Mouse (Mus musculus): ENCODE data around the gene Macrod2. TPM values are rescaled to one million over a fixed set of nuclear protein-coding genes. Genes with fewer than 3 reads are reported as not detected.

Macrod2 gene
- polyA plus RNA-seq, 1 experiment = not detected

- Histone ChIP-seq H3K4me1 (ENCODE audit: control insufficient read depth, insufficient read depth, low read length) (no peaks in the 10 kb centered on the region), H3K4me3 (ENCODE audit: insufficient read depth, low read depth, low read length) (no peak overlapping the region), H3K27ac (ENCODE audit: insufficient read depth, low read depth, low read length) (no peak overlapping the region)
- TF ChIP-seq POLR2A (IDR thresholded peaks at IDR 0.05; ENCODE audit: insufficient read depth, low read depth, low read length) (no peak), CTCF (IDR thresholded peaks at IDR 0.05; ENCODE audit: insufficient read depth, low read depth, low read length) (no peak)
- WGBS = 43% methylated on average over 4 of the region's 4 CpGs
Observed at GRCm38 (mm10) chr2:141522081-141522480, 1127.0 kb downstream of the Macrod2 start.

- H3K4me3 ChIP-seq (ENCODE audit: insufficient read depth, low read depth, low read length) = no peak overlapping the region
- no peak overlapping the region for H3K27ac ChIP-seq (ENCODE audit: insufficient read depth, low read depth, low read length)
- no peaks in the 10 kb centered on the region for H3K4me1 ChIP-seq (ENCODE audit: control insufficient read depth, insufficient read depth, low read length)
- TF ChIP-seq CTCF (IDR thresholded peaks at IDR 0.05; ENCODE audit: insufficient read depth, low read depth, low read length) (no peak), POLR2A (IDR thresholded peaks at IDR 0.05; ENCODE audit: insufficient read depth, low read depth, low read length) (no peak)
Observed at GRCm38 (mm10) chr2:141545877-141546276, 1150.8 kb downstream of the Macrod2 start.

- H3K4me3 ChIP-seq (ENCODE audit: insufficient read depth, low read depth, low read length) = no peak overlapping the region
- TF ChIP-seq POLR2A (IDR thresholded peaks at IDR 0.05; ENCODE audit: insufficient read depth, low read depth, low read length) (no peak), CTCF (IDR thresholded peaks at IDR 0.05; ENCODE audit: insufficient read depth, low read depth, low read length) (no peak)
- no peaks in the 10 kb centered on the region for H3K4me1 ChIP-seq (ENCODE audit: control insufficient read depth, insufficient read depth, low read length)
- 94% methylated on average over 1 of the region's 1 CpGs for WGBS
- H3K27ac ChIP-seq (ENCODE audit: insufficient read depth, low read depth, low read length) = no peak overlapping the region
Observed at GRCm38 (mm10) chr2:141551701-141552100, 1156.6 kb downstream of the Macrod2 start.

GRCm38 (mm10) chr2:141556747-141557146 lies 1161.6 kb downstream of the Macrod2 start:
- WGBS = 84% methylated on average over 2 of the region's 2 CpGs

GRCm38 (mm10) chr2:141558242-141558827 lies 1163.2 kb downstream of the Macrod2 start:
- TF ChIP-seq POLR2A (IDR thresholded peaks at IDR 0.05; ENCODE audit: insufficient read depth, low read depth, low read length) (no peak), CTCF (IDR thresholded peaks at IDR 0.05; ENCODE audit: insufficient read depth, low read depth, low read length) (no peak)
- WGBS = 97% methylated on average over 1 of the region's 1 CpGs
- no peaks in the 10 kb centered on the region for H3K4me1 ChIP-seq (ENCODE audit: control insufficient read depth, insufficient read depth, low read length)
- no peak overlapping the region for H3K27ac ChIP-seq (ENCODE audit: insufficient read depth, low read depth, low read length)
- H3K4me3 ChIP-seq (ENCODE audit: insufficient read depth, low read depth, low read length) = no peak overlapping the region

More at GRCm38 (mm10) chr2:141556747-141557146, 1161.6 kb downstream of the Macrod2 start:
- Histone ChIP-seq H3K4me1 (ENCODE audit: control insufficient read depth, insufficient read depth, low read length) (no peaks in the 10 kb centered on the region), H3K4me3 (ENCODE audit: insufficient read depth, low read depth, low read length) (no peak overlapping the region), H3K27ac (ENCODE audit: insufficient read depth, low read depth, low read length) (no peak overlapping the region)
- TF ChIP-seq POLR2A (IDR thresholded peaks at IDR 0.05; ENCODE audit: insufficient read depth, low read depth, low read length) = no peak
- TF ChIP-seq CTCF (IDR thresholded peaks at IDR 0.05; ENCODE audit: insufficient read depth, low read depth, low read length) = no peak

GRCm38 (mm10) chr2:141565986-141566385 lies 1170.9 kb downstream of the Macrod2 start:
- Histone ChIP-seq H3K4me1 (ENCODE audit: control insufficient read depth, insufficient read depth, low read length) (no peaks in the 10 kb centered on the region), H3K4me3 (ENCODE audit: insufficient read depth, low read depth, low read length) (no peak overlapping the region), H3K27ac (ENCODE audit: insufficient read depth, low read depth, low read length) (no peak overlapping the region)
- WGBS = 71% methylated on average over 3 of the region's 3 CpGs
- TF ChIP-seq CTCF (IDR thresholded peaks at IDR 0.05; ENCODE audit: insufficient read depth, low read depth, low read length) (no peak), POLR2A (IDR thresholded peaks at IDR 0.05; ENCODE audit: insufficient read depth, low read depth, low read length) (no peak)

GRCm38 (mm10) chr2:141571360-141571759 lies 1176.3 kb downstream of the Macrod2 start:
- H3K27ac ChIP-seq (ENCODE audit: insufficient read depth, low read depth, low read length) = no peak overlapping the region
- TF ChIP-seq POLR2A (IDR thresholded peaks at IDR 0.05; ENCODE audit: insufficient read depth, low read depth, low read length) (no peak), CTCF (IDR thresholded peaks at IDR 0.05; ENCODE audit: insufficient read depth, low read depth, low read length) (no peak)
- 78% methylated on average over 3 of the region's 3 CpGs for WGBS
- no peak overlapping the region for H3K4me3 ChIP-seq (ENCODE audit: insufficient read depth, low read depth, low read length)
- H3K4me1 ChIP-seq (ENCODE audit: control insufficient read depth, insufficient read depth, low read length) = no peaks in the 10 kb centered on the region

GRCm38 (mm10) chr2:141578206-141578605 lies 1183.1 kb downstream of the Macrod2 start:
- no peaks in the 10 kb centered on the region for H3K4me1 ChIP-seq (ENCODE audit: control insufficient read depth, insufficient read depth, low read length)
- no peak for TF ChIP-seq POLR2A (IDR thresholded peaks at IDR 0.05; ENCODE audit: insufficient read depth, low read depth, low read length)
- no peak for TF ChIP-seq CTCF (IDR thresholded peaks at IDR 0.05; ENCODE audit: insufficient read depth, low read depth, low read length)
- no peak overlapping the region for H3K27ac ChIP-seq (ENCODE audit: insufficient read depth, low read depth, low read length)
- H3K4me3 ChIP-seq (ENCODE audit: insufficient read depth, low read depth, low read length) = no peak overlapping the region

GRCm38 (mm10) chr2:141582431-141582830 lies 1187.3 kb downstream of the Macrod2 start:
- H3K4me1 ChIP-seq (ENCODE audit: control insufficient read depth, insufficient read depth, low read length) = no peaks in the 10 kb centered on the region
- H3K4me3 ChIP-seq (ENCODE audit: insufficient read depth, low read depth, low read length) = no peak overlapping the region
- TF ChIP-seq POLR2A (IDR thresholded peaks at IDR 0.05; ENCODE audit: insufficient read depth, low read depth, low read length) (no peak), CTCF (IDR thresholded peaks at IDR 0.05; ENCODE audit: insufficient read depth, low read depth, low read length) (no peak)
- no peak overlapping the region for H3K27ac ChIP-seq (ENCODE audit: insufficient read depth, low read depth, low read length)
- WGBS = 72% methylated on average over 3 of the region's 3 CpGs

GRCm38 (mm10) chr2:141582933-141583332 lies 1187.8 kb downstream of the Macrod2 start:
- TF ChIP-seq POLR2A (IDR thresholded peaks at IDR 0.05; ENCODE audit: insufficient read depth, low read depth, low read length) (no peak), CTCF (IDR thresholded peaks at IDR 0.05; ENCODE audit: insufficient read depth, low read depth, low read length) (no peak)
- no peak overlapping the region for H3K4me3 ChIP-seq (ENCODE audit: insufficient read depth, low read depth, low read length)

More at GRCm38 (mm10) chr2:141582933-141583332, 1187.8 kb downstream of the Macrod2 start:
- Histone ChIP-seq H3K4me1 (ENCODE audit: control insufficient read depth, insufficient read depth, low read length) (no peaks in the 10 kb centered on the region), H3K27ac (ENCODE audit: insufficient read depth, low read depth, low read length) (no peak overlapping the region)
- WGBS = 46% methylated on average over 4 of the region's 4 CpGs
